Mouse (Mus musculus) stomach, postnatal 0 days (tissue): ENCODE data around the gene Csnk2b. TPM values are rescaled to one million over a fixed set of nuclear protein-coding genes. Genes with fewer than 3 reads are reported as not detected.

Experiments used
- ATAC-seq: fragments of 200-750 bp; cut with Nextera tagmentation; 2 replicates; pipeline ENCODE4 v1.8.0; 2017; ENCODE audit not compliant: low FRiP score, low TSS enrichment
- DNase-seq: peaks from one replicate; pipeline ENCODE4 v3.0.0-alpha.2; 2016; ENCODE audit warnings: low spot score
- H3K27ac ChIP-seq: fragments of 300-500 bp; sonication (generic); replicated peaks from 2 replicates; pipeline ENCODE4 v1.5.1; 2014; ENCODE audit warnings: mild to moderate bottlenecking, control low read depth
- H3K27me3 ChIP-seq: fragments of 300-500 bp; sonication (generic); 2 replicates; pipeline ENCODE4 v1.6.1; 2014; ENCODE audit warnings: low read length; ENCODE audit not compliant: control insufficient read depth, insufficient read depth
- H3K36me3 ChIP-seq: fragments of 300-500 bp; sonication (generic); 2 replicates; pipeline ENCODE4 v1.6.1; 2014; ENCODE audit warnings: low read length, mixed read lengths; ENCODE audit not compliant: control insufficient read depth, insufficient read depth
- H3K4me1 ChIP-seq: fragments of 300-500 bp; sonication (generic); replicated peaks from 2 replicates; pipeline ENCODE4 v1.6.1; 2014; ENCODE audit warnings: antibody characterized with exemption; ENCODE audit not compliant: control insufficient read depth, insufficient read depth
- H3K4me2 ChIP-seq: fragments of 300-500 bp; sonication (generic); replicated peaks from 2 replicates; pipeline ENCODE4 v1.6.1; 2014; ENCODE audit warnings: low read depth, mild to moderate bottlenecking, control low read depth, moderate library complexity
- H3K4me3 ChIP-seq: fragments of 300-500 bp; sonication (generic); 2 replicates; pipeline ENCODE4 v1.5.1; 2014; ENCODE audit warnings: low read depth, low read length, control low read depth
- H3K9ac ChIP-seq: fragments of 300-500 bp; sonication (generic); 2 replicates; pipeline ENCODE4 v1.6.1; 2014; ENCODE audit warnings: mild to moderate bottlenecking, low read length, control low read depth, mixed read lengths
- H3K9me3 ChIP-seq: fragments of 300-500 bp; sonication (generic); 2 replicates; pipeline ENCODE4 v1.6.1; 2016; ENCODE audit warnings: low read length; ENCODE audit not compliant: control insufficient read depth
- CTCF ChIP-seq: IDR thresholded peaks from 2 replicates; pipeline ENCODE4 v1.5.1; 2016; ENCODE audit warnings: antibody characterized with exemption, low read depth, mild to moderate bottlenecking, moderate library complexity
- EP300 ChIP-seq: optimal IDR thresholded peaks from 2 replicates; pipeline ENCODE3; 2016; ENCODE audit warnings: antibody characterized with exemption
- whole genome bisulfite sequencing: fragments of 180-500 bp; shearing (Covaris S2); extraction: QIAGEN DNeasy Blood & Tissue Kit; methylation state at CpG from one replicate; pipeline ENCODE4 v1.1.7; 2014; 5-methylcytosine and 5-hydroxymethylcytosine counted together
- polyA plus RNA-seq: library from polyadenylated mRNA; unstranded; fragments of >200 nt; fragmentation: Nextera tagmentation; extraction: Ambion mirVana; gene quantifications from 2 replicates; pipeline ENCODE4 v1.2.1, GENCODE M21; 2015

Csnk2b gene
- polyA plus RNA-seq, 1 experiment from 2014 or later = 323 TPM

DNA sequence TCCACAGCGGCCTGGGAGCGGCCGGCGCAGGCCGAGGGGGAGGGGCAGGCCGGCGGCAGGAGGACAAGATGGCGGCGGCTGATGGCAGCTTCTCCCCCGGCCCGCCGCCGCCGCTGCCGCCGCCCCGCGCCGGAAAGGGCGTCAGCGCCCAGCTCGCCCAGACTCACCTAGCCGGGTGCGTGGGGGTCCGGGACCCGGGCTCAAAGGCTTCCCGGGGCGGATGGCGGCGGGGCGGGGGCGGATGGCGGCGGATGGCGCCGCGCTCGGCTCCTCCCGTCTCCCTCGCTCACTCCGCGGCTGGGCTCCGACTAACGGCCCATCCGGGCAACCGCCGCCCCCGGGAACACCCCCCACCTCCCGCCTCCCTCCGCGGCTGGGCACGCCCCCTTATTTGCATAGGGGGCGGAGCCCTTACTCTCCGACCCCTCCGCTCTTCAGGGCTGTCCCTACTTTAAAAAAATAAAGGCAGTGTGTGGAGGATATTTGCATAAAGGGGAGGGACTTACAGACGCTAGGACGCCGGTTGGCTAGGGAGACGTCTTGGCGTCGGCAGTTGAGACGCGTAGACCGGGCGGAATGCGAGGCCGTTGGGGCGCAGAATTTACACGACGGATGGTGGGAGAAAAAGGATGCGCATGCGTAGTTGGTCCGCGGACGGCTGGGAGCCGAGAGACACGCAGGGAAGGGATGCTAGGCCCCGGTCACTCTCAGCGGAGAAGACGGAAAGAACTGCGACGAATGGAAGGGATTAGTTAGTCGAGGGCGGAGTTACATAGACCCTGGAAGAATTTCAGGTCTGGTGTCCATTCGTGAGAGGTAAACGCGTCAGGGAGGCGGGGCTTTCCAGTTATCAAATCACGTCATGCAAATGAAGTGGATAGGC, 43.0 kb upstream of the Csnk2b start, which contains the start of gene Prrc2a:
Prrc2a (minus strand) TSS at position 330 of the 883 bp plus-strand sequence.
- peak within 1 kb of the TSS; percentile 99 for H3K9ac ChIP-seq
- peak; percentile 97 for DNase-seq
- peaks cover 21% of the 10 kb centered on the region for H3K36me3 ChIP-seq
- under 1% methylated on average over 62 of the region's 89 CpGs for whole genome bisulfite sequencing
- peak within 1 kb of the TSS; percentile 100 for H3K4me3 ChIP-seq
- H3K27me3 ChIP-seq = no peaks in the 10 kb centered on the region
- peak within 1 kb of the TSS; percentile 78 for H3K4me2 ChIP-seq
- H3K27ac ChIP-seq = peak within 1 kb of the TSS; percentile 98
- TF ChIP-seq CTCF (peak; percentile 4; the same call in 1 of the 2 replicates), EP300 (no peak)
- peaks cover 5% of the 10 kb centered on the region for H3K4me1 ChIP-seq
- ATAC-seq = peak; percentile 97
- no peaks in the 10 kb centered on the region for H3K9me3 ChIP-seq

DNA sequence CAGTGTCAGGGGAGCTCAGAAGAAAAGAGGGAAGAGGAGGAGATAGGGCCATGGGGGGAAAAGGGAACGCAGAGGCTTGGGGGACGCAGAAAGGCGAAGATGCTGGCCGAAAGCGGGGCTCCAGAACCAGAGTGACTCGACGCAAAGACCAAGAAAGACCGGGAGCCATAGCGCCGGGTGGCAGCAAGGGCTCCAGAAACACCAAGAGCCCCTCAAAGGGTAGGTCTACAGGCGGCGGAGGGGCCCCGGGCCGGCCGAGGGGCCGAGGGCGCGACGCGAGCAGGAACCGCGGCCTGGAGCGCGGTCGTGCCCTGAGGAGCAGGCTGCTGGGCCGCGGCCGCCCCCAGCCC, 42.3 kb upstream of the Csnk2b start:
- peak overlapping the region; percentile 100 for H3K4me3 ChIP-seq
- WGBS = 0% methylated on average over 13 of the region's 28 CpGs
- DNase-seq (no peak), ATAC-seq (no peak; the same call in 1 of the 2 replicates)
- H3K27ac ChIP-seq = peak overlapping the region; percentile 98
- H3K27me3 ChIP-seq = no peaks in the 10 kb centered on the region
- H3K9me3 ChIP-seq = no peaks in the 10 kb centered on the region
- H3K4me2 ChIP-seq = peak overlapping the region; percentile 78
- H3K36me3 ChIP-seq = peaks cover 27% of the 10 kb centered on the region
- peaks cover 5% of the 10 kb centered on the region for H3K4me1 ChIP-seq
- H3K9ac ChIP-seq = peak overlapping the region; percentile 99
- TF ChIP-seq EP300 = no peak
- no peak for TF ChIP-seq CTCF

DNA sequence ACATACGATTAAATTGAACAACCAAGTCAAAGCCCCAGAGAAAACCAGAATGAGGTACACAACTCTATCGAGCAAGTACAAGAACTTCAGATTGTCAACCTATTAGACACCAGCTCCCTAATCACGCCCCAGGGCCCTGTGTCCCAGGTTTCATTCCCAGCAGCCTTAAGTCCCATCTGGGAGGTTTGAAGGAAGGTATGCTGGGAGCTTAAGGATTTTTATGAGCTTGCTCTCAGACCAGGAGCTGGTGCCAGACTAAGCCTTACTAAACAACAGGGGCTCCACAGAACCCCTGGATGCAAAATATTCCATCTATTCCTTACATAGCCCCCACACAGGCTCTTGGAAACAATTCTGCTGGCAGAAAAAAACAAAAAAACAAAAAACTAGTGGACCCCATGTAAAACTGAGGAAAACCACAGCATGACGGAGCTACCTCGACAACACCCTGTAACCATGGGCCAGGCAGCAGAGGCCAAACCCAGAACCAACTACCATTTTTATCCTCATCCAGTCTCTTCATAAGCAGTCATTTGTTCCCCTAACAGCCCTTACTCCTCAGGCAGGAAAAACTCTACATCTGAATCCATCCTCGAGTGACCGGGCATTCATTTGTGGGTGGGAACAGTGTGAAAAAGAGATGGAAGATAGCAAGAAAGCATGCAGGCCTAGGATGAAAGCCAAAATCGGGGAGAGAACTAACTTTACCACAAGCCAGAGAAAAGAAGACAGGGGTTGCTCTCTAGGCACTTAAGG, 41.7 kb upstream of the Csnk2b start:
- Histone ChIP-seq H3K9me3 (no peaks in the 10 kb centered on the region), H3K36me3 (peaks cover 33% of the 10 kb centered on the region), H3K4me2 (peak overlapping the region; percentile 78), H3K4me3 (peak overlapping the region; percentile 100), H3K27ac (peak overlapping the region; percentile 98), H3K9ac (peak overlapping the region; percentile 99), H3K4me1 (peaks cover 5% of the 10 kb centered on the region), H3K27me3 (no peaks in the 10 kb centered on the region)
- ATAC-seq (no peak), DNase-seq (no peak)
- 8% methylated on average over 8 of the region's 8 CpGs for WGBS
- no peak for TF ChIP-seq CTCF
- no peak for TF ChIP-seq EP300

DNA sequence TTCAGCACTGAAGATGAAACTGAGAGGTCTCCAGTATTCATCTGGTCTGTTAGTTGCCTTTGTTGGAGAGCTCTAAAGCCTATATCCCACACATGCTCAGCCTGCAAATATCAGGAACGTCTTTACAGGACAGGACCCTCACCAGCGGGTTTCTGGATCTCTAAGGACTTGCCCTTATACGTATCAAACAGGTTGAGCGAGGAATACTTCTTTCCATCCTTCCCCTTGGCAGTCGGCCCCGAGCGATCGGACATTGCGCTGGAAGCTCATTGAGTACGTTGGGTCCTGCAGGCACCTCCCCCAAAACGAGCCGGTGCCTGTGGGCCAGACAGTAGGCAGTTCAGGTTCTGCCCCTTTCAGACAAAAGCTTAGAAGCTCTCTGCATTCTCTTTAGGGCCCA, 40.9 kb upstream of the Csnk2b start:
- TF ChIP-seq EP300 (no peak), CTCF (no peak)
- ATAC-seq (no peak), DNase-seq (no peak)
- peak overlapping the region; percentile 59 for H3K9ac ChIP-seq
- H3K4me2 ChIP-seq = peak overlapping the region; percentile 78
- WGBS = 12% methylated on average over 12 of the region's 12 CpGs
- no peaks in the 10 kb centered on the region for H3K27me3 ChIP-seq
- H3K27ac ChIP-seq = 0 out of 2 replicates have a peak overlapping the region, but pooled peaks have one; percentile 53
- H3K4me1 ChIP-seq = peaks cover 5% of the 10 kb centered on the region
- peaks cover 40% of the 10 kb centered on the region for H3K36me3 ChIP-seq
- H3K9me3 ChIP-seq = no peaks in the 10 kb centered on the region
- peak overlapping the region; percentile 100 for H3K4me3 ChIP-seq

DNA sequence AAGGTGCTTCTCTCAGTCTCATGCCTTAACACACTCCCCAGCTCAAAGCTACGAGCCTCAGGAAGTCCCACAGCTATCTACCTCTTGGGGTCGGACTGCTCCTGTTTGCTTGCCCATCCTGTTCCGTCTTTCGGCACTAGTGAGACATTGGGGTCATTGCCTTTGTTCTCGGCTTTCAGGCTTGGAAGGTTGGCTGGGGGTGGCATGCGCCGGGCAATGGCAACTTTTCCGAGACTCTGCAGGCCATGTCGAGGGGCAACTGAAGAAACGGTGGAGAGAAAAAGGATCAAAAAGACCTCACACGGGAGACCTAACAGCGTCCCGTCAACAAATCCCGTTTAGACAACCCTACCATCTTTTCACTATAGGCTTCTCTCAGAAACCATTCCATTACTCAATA, 40.3 kb upstream of the Csnk2b start:
- Histone ChIP-seq H3K9ac (peak overlapping the region; percentile 59), H3K9me3 (no peaks in the 10 kb centered on the region), H3K4me2 (peak overlapping the region; percentile 78), H3K27me3 (no peaks in the 10 kb centered on the region), H3K27ac (no peak overlapping the region), H3K4me3 (no peak overlapping the region), H3K36me3 (peaks cover 45% of the 10 kb centered on the region), H3K4me1 (peaks cover 5% of the 10 kb centered on the region)
- 58% methylated on average over 14 of the region's 14 CpGs for WGBS
- DNase-seq = no peak
- no peak for ATAC-seq
- TF ChIP-seq EP300 = no peak
- TF ChIP-seq CTCF = no peak
